8 mouse cellular contexts compared by ENCODE assay signal in the genomic region with DNA sequence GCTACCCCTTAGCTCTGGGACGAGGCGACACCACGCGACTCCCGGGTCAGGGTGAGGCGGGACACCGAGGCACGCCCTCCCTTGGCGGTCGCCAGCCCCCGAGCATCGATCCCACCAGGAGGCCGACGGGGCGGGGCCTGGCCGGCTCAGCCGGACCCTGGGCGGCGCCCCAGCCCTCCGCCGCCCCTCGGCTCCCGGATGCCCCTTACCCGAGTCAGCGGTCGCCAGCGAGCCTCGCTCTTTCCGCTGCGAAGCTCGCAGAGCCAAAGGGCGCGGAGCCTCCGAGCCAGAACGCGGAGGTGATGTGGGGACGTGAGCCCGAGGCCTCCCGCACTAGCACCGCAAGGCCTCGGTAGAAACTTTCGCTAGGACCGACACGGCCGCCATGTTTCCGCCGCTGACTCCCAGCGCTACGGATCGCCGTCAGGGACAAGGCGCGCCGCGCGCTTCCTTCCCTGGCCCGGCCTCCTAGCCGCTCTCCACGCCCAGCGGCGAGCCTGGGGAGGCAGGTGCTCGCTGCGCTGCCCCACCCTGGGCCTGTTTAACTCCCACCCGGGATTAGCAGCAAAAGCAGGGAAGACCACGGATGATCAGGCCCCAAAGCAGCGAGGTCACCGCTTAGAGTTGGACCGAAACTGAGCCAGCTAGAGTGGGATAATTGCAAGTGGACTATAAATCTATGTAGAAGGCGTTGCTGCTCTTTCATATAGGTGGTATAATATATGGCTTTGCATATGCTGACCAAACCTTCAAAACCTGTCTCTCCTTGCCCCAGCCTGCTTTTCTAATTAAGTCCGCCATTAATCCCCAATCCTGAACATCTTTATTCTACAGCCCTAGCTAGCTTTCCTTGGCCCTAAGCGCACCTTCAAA. TPM values are rescaled to one million over a fixed set of nuclear protein-coding genes. Genes with fewer than 3 reads are reported as not detected.
DNase-seq lines count a peak whose midpoint lies in the region; ATAC-seq and TF ChIP-seq lines count a peak whose summit lies in the region.

A gene (minus strand): TSS at position 480 of the 873 bp plus-strand sequence.

- peak within 1 kb of the TSS; percentile 67 for H3K4me2 ChIP-seq in forebrain, embryonic 12.5 days
- H3K4me2 ChIP-seq in heart, embryonic 16.5 days (ENCODE audit: low read depth, low read length), result peak within 1 kb of the TSS; percentile 85
- peak within 1 kb of the TSS; percentile 77 for H3K4me2 ChIP-seq in liver, embryonic 15.5 days
- peak within 1 kb of the TSS; percentile 61 for H3K4me2 ChIP-seq in neural tube, embryonic 11.5 days (ENCODE audit: low read depth)
- H3K4me2 ChIP-seq in stomach, embryonic 16.5 days (ENCODE audit: low read depth, low read length), result peak within 1 kb of the TSS; percentile 74

- H3K4me1 ChIP-seq in E14TG2a.4 (replicated peaks; ENCODE audit: low read depth, low read length), result peaks cover 19% of the 10 kb centered on the region
- H3K4me1 ChIP-seq in forebrain, embryonic 12.5 days, result peaks cover 13% of the 10 kb centered on the region
- peaks cover 11% of the 10 kb centered on the region for H3K4me1 ChIP-seq in heart, embryonic 16.5 days (ENCODE audit: control insufficient read depth, insufficient read depth, low read length)
- H3K4me1 ChIP-seq in liver, embryonic 15.5 days (replicated peaks), result peaks cover 28% of the 10 kb centered on the region
- no peaks in the 10 kb centered on the region; the same call in 1 of the 2 replicates for H3K4me1 ChIP-seq in neural tube, embryonic 11.5 days (ENCODE audit: control insufficient read depth, insufficient read depth, low read length)
- H3K4me1 ChIP-seq in stomach, embryonic 16.5 days (ENCODE audit: control insufficient read depth, insufficient read depth, low read length), result peaks cover 7% of the 10 kb centered on the region

- no peaks in the 10 kb centered on the region for H3K27me3 ChIP-seq in E14TG2a.4 (ENCODE audit: insufficient read depth, low read length)
- no peaks in the 10 kb centered on the region for H3K27me3 ChIP-seq in forebrain, embryonic 12.5 days
- H3K27me3 ChIP-seq in heart, embryonic 16.5 days (ENCODE audit: control insufficient read depth, insufficient read depth, low read length), result no peaks in the 10 kb centered on the region
- no peaks in the 10 kb centered on the region for H3K27me3 ChIP-seq in liver, embryonic 15.5 days
- no peaks in the 10 kb centered on the region for H3K27me3 ChIP-seq in neural tube, embryonic 11.5 days (ENCODE audit: control insufficient read depth, insufficient read depth, low read length)
- no peaks in the 10 kb centered on the region for H3K27me3 ChIP-seq in stomach, embryonic 16.5 days (ENCODE audit: control insufficient read depth, insufficient read depth, low read length)

- peak; percentile 97 for ATAC-seq in forebrain, embryonic 12.5 days (ENCODE audit: low FRiP score)
- ATAC-seq in heart, embryonic 16.5 days (replicated peaks; ENCODE audit: extremely low read depth, insufficient read depth, low FRiP score), result peak; percentile 97
- peak; percentile 98 for ATAC-seq in liver, embryonic 15.5 days (ENCODE audit: insufficient read depth)
- peak; percentile 99 for ATAC-seq in neural tube, embryonic 11.5 days (ENCODE audit: insufficient read depth, low FRiP score, low TSS enrichment)
- ATAC-seq in stomach, embryonic 16.5 days (ENCODE audit: insufficient read depth, low FRiP score), result peak; percentile 96

- peak; percentile 83 for DNase-seq in c-Kit-positive CD71-positive TER-119-positive erythroid progenitor cells, embryonic 14.5 days (ENCODE audit: low spot score)
- peak; percentile 94 to 97 for DNase-seq in kidney, postnatal 36 days
- DNase-seq in neural tube, embryonic 11.5 days (ENCODE audit: low spot score), result peak; percentile 92

- peaks cover 4% of the 10 kb centered on the region for H3K36me3 ChIP-seq in E14TG2a.4 (ENCODE audit: insufficient read depth, low read length)
- H3K36me3 ChIP-seq in forebrain, embryonic 12.5 days (replicated peaks), result 0 out of 2 replicates have a peak, but pooled peaks cover 3% of the 10 kb centered on the region
- peaks cover 3% of the 10 kb centered on the region; the same call in 1 of the 2 replicates for H3K36me3 ChIP-seq in heart, embryonic 16.5 days (ENCODE audit: control insufficient read depth, insufficient read depth)
- peaks cover 7% of the 10 kb centered on the region; the same call in 1 of the 2 replicates for H3K36me3 ChIP-seq in liver, embryonic 15.5 days (replicated peaks)
- no peaks in the 10 kb centered on the region for H3K36me3 ChIP-seq in neural tube, embryonic 11.5 days (ENCODE audit: control insufficient read depth, insufficient read depth, low read length)
- no peaks in the 10 kb centered on the region for H3K36me3 ChIP-seq in stomach, embryonic 16.5 days (ENCODE audit: control insufficient read depth, insufficient read depth, low read length)

- peak within 1 kb of the TSS; percentile 95 for H3K27ac ChIP-seq in forebrain, embryonic 12.5 days
- H3K27ac ChIP-seq in heart, embryonic 16.5 days (ENCODE audit: low read length), result peak within 1 kb of the TSS; percentile 94
- peak within 1 kb of the TSS; percentile 88 for H3K27ac ChIP-seq in liver, embryonic 15.5 days (replicated peaks)
- H3K27ac ChIP-seq in neural tube, embryonic 11.5 days (ENCODE audit: low read depth, low read length), result peak within 1 kb of the TSS; percentile 88
- H3K27ac ChIP-seq in stomach, embryonic 16.5 days (ENCODE audit: low read length), result peak within 1 kb of the TSS; percentile 98

- 2% methylated on average over 67 of the region's 71 CpGs for WGBS in forebrain, embryonic 12.5 days
- 3% methylated on average over 71 of the region's 71 CpGs for WGBS in heart, embryonic 16.5 days
- 3% methylated on average over 71 of the region's 71 CpGs for WGBS in liver, embryonic 15.5 days (ENCODE audit: insufficient replicate concordance)
- WGBS in neural tube, embryonic 11.5 days, result 2% methylated on average over 71 of the region's 71 CpGs
- 2% methylated on average over 71 of the region's 71 CpGs for whole genome bisulfite sequencing in stomach, embryonic 16.5 days

- peaks cover 19% of the 10 kb centered on the region for H3K9me3 ChIP-seq in E14TG2a.4 (ENCODE audit: low read length)
- H3K9me3 ChIP-seq in forebrain, embryonic 12.5 days, result no peaks in the 10 kb centered on the region
- peaks cover 2% of the 10 kb centered on the region; the same call in 1 of the 2 replicates for H3K9me3 ChIP-seq in heart, embryonic 16.5 days (replicated peaks; ENCODE audit: control insufficient read depth, low read length)
- H3K9me3 ChIP-seq in liver, embryonic 15.5 days (replicated peaks), result no peaks in the 10 kb centered on the region
- no peaks in the 10 kb centered on the region for H3K9me3 ChIP-seq in neural tube, embryonic 11.5 days (ENCODE audit: control insufficient read depth, low read length)
- H3K9me3 ChIP-seq in stomach, embryonic 16.5 days (replicated peaks; ENCODE audit: control insufficient read depth, low read length), result no peaks in the 10 kb centered on the region

- peak within 1 kb of the TSS; percentile 79 for H3K9ac ChIP-seq in forebrain, embryonic 12.5 days
- H3K9ac ChIP-seq in heart, embryonic 16.5 days (ENCODE audit: low read length), result peak within 1 kb of the TSS; percentile 88
- peak within 1 kb of the TSS; percentile 91 for H3K9ac ChIP-seq in liver, embryonic 15.5 days
- H3K9ac ChIP-seq in neural tube, embryonic 11.5 days (ENCODE audit: low read length), result peak within 1 kb of the TSS; percentile 90
- H3K9ac ChIP-seq in stomach, embryonic 16.5 days (ENCODE audit: low read length), result peak within 1 kb of the TSS; percentile 96

- no peak for TF ChIP-seq CTCF in E14TG2a.4 (conservative IDR thresholded peaks at IDR 0.05; ENCODE audit: low read length)

- peak within 1 kb of the TSS; percentile 88 for H3K4me3 ChIP-seq in E14TG2a.4 (replicated peaks; ENCODE audit: low read length)
- H3K4me3 ChIP-seq in forebrain, embryonic 12.5 days (replicated peaks), result peak within 1 kb of the TSS; percentile 80
- peak within 1 kb of the TSS; percentile 70 for H3K4me3 ChIP-seq in heart, embryonic 16.5 days (ENCODE audit: low read length)
- H3K4me3 ChIP-seq in liver, embryonic 15.5 days (replicated peaks), result peak within 1 kb of the TSS; percentile 95
- H3K4me3 ChIP-seq in neural tube, embryonic 11.5 days (ENCODE audit: low read depth, low read length), result peak within 1 kb of the TSS; percentile 76
- peak within 1 kb of the TSS; percentile 88 for H3K4me3 ChIP-seq in stomach, embryonic 16.5 days (replicated peaks; ENCODE audit: low read length)

RNA-seq across cellular contexts. Expression of the gene that starts here (rescaled TPM):
- polyA plus RNA-seq in forebrain, embryonic 12.5 days (2016; fragmentation: Nextera tagmentation; extraction: Ambion mirVana), result 31.7 and 36.0 TPM in 2 replicates
- 33.1 and 36.2 TPM in 2 replicates for polyA plus RNA-seq in heart, embryonic 16.5 days (2015; fragmentation: Nextera tagmentation; extraction: Ambion mirVana)
- polyA plus RNA-seq in liver, embryonic 15.5 days (2015; fragmentation: Nextera tagmentation; extraction: Ambion mirVana), result 12.0 and 13.3 TPM in 2 replicates
- 33.8 and 37.1 TPM in 2 replicates for polyA plus RNA-seq in neural tube, embryonic 11.5 days (2014; fragmentation: Nextera tagmentation; extraction: Ambion mirVana)
- polyA plus RNA-seq in stomach, embryonic 16.5 days (2015; fragmentation: Nextera tagmentation; extraction: Ambion mirVana), result 38.7 and 39.9 TPM in 2 replicates

Comparison
In these comparisons a context has a peak if more than half of its experiments do, and no peak if none do; other contexts are left out.
1. Peak in every context shown above with its lines: DNase-seq, ATAC-seq, H3K4me3 ChIP-seq and H3K27ac ChIP-seq.